Mouse (Mus musculus) CH12.LX (cell line): Measurements from ENCODE around the gene Maco1. TPM values are rescaled to one million over a fixed set of nuclear protein-coding genes. Genes with fewer than 3 reads are reported as not detected.

Experiments
- DNase-seq: peaks from one replicate; pipeline ENCODE4 v3.0.0-alpha.2; 2013; ENCODE audit errors: extremely low read depth
- H3K27ac ChIP-seq: 2 replicates; pipeline ENCODE4 v1.5.1; 2012; ENCODE audit warnings: low read depth, mild to moderate bottlenecking, control low read depth, moderate library complexity; ENCODE audit not compliant: insufficient read depth
- H3K27me3 ChIP-seq: replicated peaks from 2 replicates; pipeline ENCODE3; 2012; ENCODE audit warnings: inconsistent platforms
- H3K36me3 ChIP-seq, 2 experiments: replicated peaks in 1 of 2; 2 replicates each; pipeline versions ENCODE3 to v1.6.1; 2012; ENCODE audit warnings: inconsistent platforms in 1 of 2, low read length in 1 of 2, mild to moderate bottlenecking in 1 of 2, mixed read lengths in 1 of 2, moderate library complexity in 1 of 2; ENCODE audit not compliant: control insufficient read depth in 1 of 2, insufficient read depth in 1 of 2
- H3K4me1 ChIP-seq, 2 experiments: 2 replicates each; pipeline ENCODE4 v1.6.1; 2012; ENCODE audit warnings: inconsistent platforms in 1 of 2, moderate library complexity in 1 of 2; ENCODE audit not compliant: insufficient read depth in 2 of 2, control insufficient read depth in 1 of 2
- H3K4me2 ChIP-seq: 2 replicates; pipeline ENCODE4 v1.6.1; 2012; ENCODE audit warnings: low read depth, mild to moderate bottlenecking, control low read depth; ENCODE audit not compliant: poor library complexity, insufficient read depth, severe bottlenecking
- H3K4me3 ChIP-seq, 3 experiments: fragments of 150-350 bp in 1 of 3; sonication (generic) in 1 of 3; replicated peaks in 1 of 3; 2 replicates each; pipeline versions ENCODE3 to v1.5.1; 2011 to 2012; ENCODE audit warnings: low read depth in 2 of 3, low read length in 2 of 3, mild to moderate bottlenecking in 2 of 3, moderate library complexity in 2 of 3, control low read depth in 1 of 3, improper control_type of control experiment in 1 of 3, inconsistent platforms in 1 of 3, mixed read lengths in 1 of 3; ENCODE audit not compliant: poor library complexity in 1 of 3
- H3K79me2 ChIP-seq: replicated peaks from 2 replicates; pipeline ENCODE4 v1.6.1; 2012; ENCODE audit warnings: mild to moderate bottlenecking, moderate library complexity; ENCODE audit not compliant: control insufficient read depth, poor library complexity, insufficient read depth, severe bottlenecking; ENCODE audit errors: extremely low read depth
- H3K9ac ChIP-seq: 2 replicates; pipeline ENCODE4 v1.6.1; 2012; ENCODE audit warnings: low read depth, mild to moderate bottlenecking, control low read depth, moderate library complexity; ENCODE audit not compliant: insufficient read depth
- H3K9me3 ChIP-seq: replicated peaks from 2 replicates; pipeline ENCODE3; 2012; ENCODE audit warnings: low read length, inconsistent platforms, mixed read lengths
- BHLHE40 ChIP-seq: IDR thresholded peaks from 2 replicates; pipeline ENCODE4 v1.6.1; 2011; ENCODE audit warnings: mild to moderate bottlenecking, low read depth, low read length, improper control_type of control experiment
- E2F4 ChIP-seq: IDR thresholded peaks from 2 replicates; pipeline ENCODE4 v1.6.1; 2011; ENCODE audit warnings: low read depth, low read length, improper control_type of control experiment; ENCODE audit not compliant: insufficient replicate concordance
- ELF1 ChIP-seq: IDR thresholded peaks from 2 replicates; pipeline ENCODE4 v1.6.1; 2014; ENCODE audit warnings: low read depth, mild to moderate bottlenecking, inconsistent platforms, low read length, improper control_type of control experiment
- EP300 ChIP-seq: IDR thresholded peaks from 2 replicates; pipeline ENCODE4 v1.6.1; 2011; ENCODE audit warnings: low read length, improper control_type of control experiment
- ETS1 ChIP-seq: conservative IDR thresholded peaks from 2 replicates; pipeline ENCODE4 v1.6.1; 2012; ENCODE audit warnings: low read depth, mild to moderate bottlenecking, inconsistent platforms, low read length, improper control_type of control experiment, moderate library complexity
- GABPA ChIP-seq: IDR thresholded peaks from 2 replicates; pipeline ENCODE4 v1.6.1; 2012; ENCODE audit warnings: low read depth, low read length, improper control_type of control experiment, inconsistent platforms; ENCODE audit not compliant: insufficient replicate concordance
- IRF4 ChIP-seq: IDR thresholded peaks from 2 replicates; pipeline ENCODE4 v1.6.1; 2014; ENCODE audit warnings: low read depth, mild to moderate bottlenecking, inconsistent platforms, low read length, improper control_type of control experiment
- JUN ChIP-seq: IDR thresholded peaks from 2 replicates; pipeline ENCODE4 v1.6.1; 2011; ENCODE audit warnings: low read depth, mild to moderate bottlenecking, low read length, improper control_type of control experiment, moderate library complexity; ENCODE audit not compliant: insufficient read depth
- JUND ChIP-seq: conservative IDR thresholded peaks from 2 replicates; pipeline ENCODE4 v1.6.1; 2011; ENCODE audit warnings: low read depth, low read length, improper control_type of control experiment
- MAFK ChIP-seq: IDR thresholded peaks from 2 replicates; pipeline ENCODE4 v1.6.1; 2011; ENCODE audit warnings: low read length, improper control_type of control experiment; ENCODE audit not compliant: insufficient replicate concordance
- MAX ChIP-seq: IDR thresholded peaks from 2 replicates; pipeline ENCODE4 v1.6.1; 2011; ENCODE audit warnings: low read length, improper control_type of control experiment
- MYC ChIP-seq: IDR thresholded peaks from 2 replicates; pipeline ENCODE4 v1.6.1; 2011; ENCODE audit warnings: low read depth, mild to moderate bottlenecking, improper control_type of control experiment, low read length
- POLR2AphosphoS2 ChIP-seq: IDR thresholded peaks from 2 replicates; pipeline ENCODE4 v1.6.1; 2011; ENCODE audit warnings: low read depth, low read length, improper control_type of control experiment
- RAD21 ChIP-seq: IDR thresholded peaks from 2 replicates; pipeline ENCODE4 v1.6.1; 2011; ENCODE audit warnings: low read depth, mild to moderate bottlenecking, low read length, improper control_type of control experiment, moderate library complexity
- SIN3A ChIP-seq: IDR thresholded peaks from 2 replicates; pipeline ENCODE4 v1.6.1; 2012; ENCODE audit warnings: low read length, improper control_type of control experiment, inconsistent platforms
- SMC3 ChIP-seq: IDR thresholded peaks from 2 replicates; pipeline ENCODE4 v1.6.1; 2011; ENCODE audit warnings: low read depth, low read length, improper control_type of control experiment
- USF1 ChIP-seq: IDR thresholded peaks from 2 replicates; pipeline ENCODE4 v1.6.1; 2014; ENCODE audit warnings: low read depth, mild to moderate bottlenecking, inconsistent platforms, low read length, improper control_type of control experiment
- ZKSCAN1 ChIP-seq: IDR thresholded peaks from 2 replicates; pipeline ENCODE4 v1.6.1; 2012; ENCODE audit warnings: low read depth, inconsistent platforms, low read length, improper control_type of control experiment, borderline replicate concordance
- dilution Hi-C: fragments of 300-500 bp; cut with MboI; formaldehyde crosslinking; loops from 2 replicates; pipeline ENCODE4 v1.14.3; 2020; ENCODE audit warnings: low sequenced_read_pairs; ENCODE audit not compliant: extremely low pct_unique_long_range_greater_than_20kb, extremely low pct_ligation_motif_present
- in situ Hi-C: fragments of 300-500 bp; cut with MboI; formaldehyde crosslinking; loops from 3 replicates; pipeline ENCODE4 v1.14.3; 2019; ENCODE audit warnings: low sequenced_read_pairs, low pct_ligation_motif_present, low pct_unique_long_range_greater_than_20kb, mixed read lengths
- polyA plus RNA-seq: library from polyadenylated mRNA; unstranded; fragments of >175 nt; gene quantifications from 2 replicates; pipeline ENCODE4 v1.2.1, GENCODE M21; 2012; ENCODE audit warnings: low read depth; ENCODE audit not compliant: insufficient read length
- total RNA-seq, 2 experiments: library from RNA; depleted of rRNA; stranded (reverse); fragments of 300-350 nt in 1 of 2; fragments of >200 nt in 1 of 2; gene quantifications; 2 replicates each; pipeline ENCODE4 v1.2.3; 2012 to 2014

Gene Maco1
- total and polyA plus RNA-seq, 3 experiments, result 15.8 to 19.8 (median 17.3) TPM

GRCm38 (mm10) chr4:134764333-134764732 lies 88.8 kb downstream of the Maco1 start:
- Histone ChIP-seq H3K36me3 (no peaks in the 10 kb centered on the region), H3K79me2 (no peaks in the 10 kb centered on the region), H3K27ac (no peak overlapping the region), H3K9ac (no peak overlapping the region), H3K4me1 (peaks cover 10 to 38% of the 10 kb centered on the region in 2 experiments), H3K4me3 (no peak overlapping the region), H3K27me3 (peaks cover 31% of the 10 kb centered on the region), H3K4me2 (no peak overlapping the region), H3K9me3 (no peaks in the 10 kb centered on the region)
- DNase-seq, result no peak
- dilution Hi-C loops (no loop called here), in situ Hi-C loops (no loop called here)
- TF ChIP-seq SMC3 (no peak), JUN (no peak), MYC (no peak), GABPA (no peak), SIN3A (no peak), EP300 (no peak), E2F4 (no peak), IRF4 (no peak), POLR2AphosphoS2 (no peak), JUND (no peak), MAX (no peak), ELF1 (no peak), BHLHE40 (no peak), ZKSCAN1 (no peak), ETS1 (no peak)

DNA sequence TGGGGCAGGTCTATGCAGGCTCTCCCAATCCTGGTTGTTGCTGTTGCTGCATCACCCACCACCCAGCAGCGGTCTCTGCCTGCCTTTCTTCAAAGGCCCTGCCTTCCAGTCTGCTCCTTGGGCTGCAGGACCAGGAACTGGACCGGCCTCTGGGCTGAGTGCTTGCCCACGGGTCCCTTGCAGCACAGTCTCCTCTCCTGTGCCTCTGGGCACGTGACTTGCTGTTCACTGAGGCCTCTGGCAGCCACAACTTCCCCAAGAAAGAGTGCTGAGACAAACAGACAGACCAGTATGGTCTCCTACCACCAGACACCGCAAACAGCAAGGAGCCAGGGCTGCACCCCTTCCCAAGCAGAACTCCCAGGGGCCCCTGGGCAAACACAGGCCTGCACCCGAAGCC lies 90.8 kb downstream of the Maco1 start:
- H3K9ac ChIP-seq, result no peak overlapping the region
- DNase-seq, result no peak
- H3K4me2 ChIP-seq, result no peak overlapping the region
- H3K27me3 ChIP-seq, result peaks cover 16% of the 10 kb centered on the region
- no peaks in the 10 kb centered on the region for H3K9me3 ChIP-seq
- H3K36me3 ChIP-seq, result no peaks in the 10 kb centered on the region
- TF ChIP-seq RAD21 (no peak), USF1 (peak; percentile 55), BHLHE40 (peak; percentile 74), JUN (no peak), MAFK (no peak), E2F4 (no peak), POLR2AphosphoS2 (no peak)
- in situ Hi-C loops, result no loop called here
- peaks cover 8 to 31% of the 10 kb centered on the region in 2 experiments for H3K4me1 ChIP-seq
- H3K4me3 ChIP-seq, result no peak overlapping the region
- dilution Hi-C loops, result no loop called here
- H3K27ac ChIP-seq, result no peak overlapping the region
- no peaks in the 10 kb centered on the region for H3K79me2 ChIP-seq
